Mouse (Mus musculus): ENCODE results near the gene Lama4. TPM values are rescaled to one million over a fixed set of nuclear protein-coding genes. Genes with fewer than 3 reads are reported as not detected.
A peak's percentile ranks its signal among the peaks of the same experiment; 100 is the strongest.

The Lama4 gene
- total RNA-seq, 1 experiment from 2014 or later = not detected

DNA sequence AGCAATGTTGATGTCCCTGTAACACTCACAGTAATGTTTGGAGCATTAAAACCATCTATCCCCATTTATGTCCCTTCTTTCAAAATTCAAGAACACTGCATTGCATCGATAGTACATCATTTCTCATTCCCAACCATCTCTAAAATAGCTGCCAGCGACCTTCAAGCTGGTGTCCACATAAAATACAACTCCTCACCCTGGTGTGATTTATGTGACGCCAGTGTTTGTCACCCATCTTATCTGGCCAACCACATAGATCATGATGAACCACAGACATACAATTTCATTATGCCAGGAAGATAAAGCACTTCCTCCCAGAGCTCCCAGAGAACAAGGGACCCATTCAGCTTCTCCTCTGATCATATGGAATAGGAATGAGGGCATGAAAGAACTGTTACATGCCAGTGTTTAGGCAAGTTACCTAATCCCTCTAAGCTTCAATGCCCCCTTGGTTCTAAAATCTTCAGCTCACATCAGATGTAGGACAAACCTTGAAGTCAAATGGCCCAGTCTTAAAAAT is 79.2 kb downstream of the Lama4 start:
- ATAC-seq (replicated peaks; ENCODE audit: low read depth, poor library complexity, severe bottlenecking) = no peak

DNA sequence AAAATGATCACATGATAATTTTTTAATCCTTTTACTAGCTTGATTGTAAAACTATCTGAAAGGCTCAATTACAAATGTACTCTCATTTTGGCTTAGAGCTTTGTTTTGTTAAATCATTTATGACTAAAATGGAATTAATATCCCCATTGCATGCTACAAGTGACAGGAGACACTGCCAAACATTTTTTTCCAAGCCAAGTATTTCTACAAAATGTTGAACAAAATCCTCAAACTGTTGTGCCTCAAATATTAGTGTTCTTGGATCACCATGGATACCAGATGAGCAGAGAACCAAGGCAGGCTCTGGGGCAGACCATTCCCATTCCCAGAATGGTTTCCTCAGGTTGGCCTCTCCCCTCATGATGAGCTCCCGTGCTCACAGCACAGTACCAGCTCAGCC is 79.8 kb downstream of the Lama4 start:
- no peak for ATAC-seq (replicated peaks; ENCODE audit: low read depth, poor library complexity, severe bottlenecking)

DNA sequence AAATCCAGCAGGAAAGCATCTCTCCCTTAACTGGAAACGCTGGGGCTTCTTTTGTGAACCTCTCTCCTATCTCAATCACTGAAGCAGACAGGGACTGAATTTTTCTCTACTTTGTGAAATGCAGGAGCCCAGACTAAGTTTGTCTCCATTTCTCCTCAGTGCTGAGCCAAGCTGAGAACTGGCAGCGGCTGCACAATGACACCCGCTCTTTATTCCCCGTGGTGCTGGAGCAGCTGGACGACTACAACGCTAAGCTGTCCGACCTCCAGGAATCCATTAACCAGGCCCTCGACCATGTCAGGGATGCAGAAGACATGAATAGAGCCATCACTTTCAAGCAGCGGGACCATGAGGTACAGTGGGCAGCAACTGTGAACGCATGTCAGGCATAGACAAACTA is 82.5 kb downstream of the Lama4 start:
- no peak for ATAC-seq (replicated peaks; ENCODE audit: low read depth, poor library complexity, severe bottlenecking)

DNA sequence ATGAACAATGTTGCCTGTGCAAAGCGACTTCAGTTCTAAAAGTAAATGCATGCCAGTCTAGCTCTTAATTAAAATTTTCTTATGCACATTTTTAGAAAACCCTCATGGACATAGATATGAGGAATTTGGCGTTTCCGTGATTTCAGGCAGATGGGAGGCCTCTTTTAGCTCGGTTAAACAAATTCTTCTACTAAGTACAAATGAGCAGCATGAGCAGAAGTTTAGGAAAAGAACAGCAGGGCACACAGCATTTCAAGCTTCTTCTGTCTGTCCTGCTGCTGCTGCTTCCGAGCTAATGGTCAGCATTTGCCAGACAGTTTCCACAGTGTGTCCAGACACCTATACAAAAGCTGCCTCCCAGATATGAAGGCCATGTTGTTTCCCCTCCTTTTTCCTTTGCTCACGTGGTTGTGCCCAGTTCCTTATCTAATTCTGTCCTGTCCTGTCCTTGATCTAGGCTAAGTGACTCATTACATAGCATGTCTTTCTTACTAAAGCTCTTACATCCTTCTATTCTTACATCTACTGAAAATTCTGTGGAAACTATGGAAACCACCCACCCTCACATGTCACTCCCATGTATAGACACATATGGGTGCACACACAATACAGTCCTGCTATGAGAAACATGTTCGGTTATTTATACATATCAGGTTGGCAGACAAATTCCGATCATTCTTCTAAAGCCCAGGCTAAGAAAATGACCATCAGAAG is 84.4 kb downstream of the Lama4 start:
- no peak for ATAC-seq (replicated peaks; ENCODE audit: low read depth, poor library complexity, severe bottlenecking)

DNA sequence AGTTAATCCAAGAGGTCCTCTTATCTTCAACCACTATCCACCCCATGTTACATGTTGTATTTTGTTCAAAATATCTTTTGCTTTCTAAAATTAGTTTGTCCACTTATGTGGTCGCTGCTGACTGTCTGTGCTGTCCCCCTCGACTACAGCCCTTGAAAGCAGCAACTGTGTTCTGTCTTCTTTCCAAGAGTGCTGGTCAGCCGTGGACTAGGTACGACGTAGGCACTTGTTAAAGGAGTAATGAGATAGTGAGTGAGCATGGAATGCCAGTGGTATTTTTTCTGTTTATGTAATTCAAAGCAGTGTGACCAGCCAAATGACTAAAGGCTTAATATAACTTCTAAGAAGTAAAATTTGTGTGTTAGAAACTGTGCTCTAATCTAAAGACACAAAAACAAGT is 90.7 kb downstream of the Lama4 start:
- no peak for ATAC-seq (replicated peaks; ENCODE audit: low read depth, poor library complexity, severe bottlenecking)

DNA sequence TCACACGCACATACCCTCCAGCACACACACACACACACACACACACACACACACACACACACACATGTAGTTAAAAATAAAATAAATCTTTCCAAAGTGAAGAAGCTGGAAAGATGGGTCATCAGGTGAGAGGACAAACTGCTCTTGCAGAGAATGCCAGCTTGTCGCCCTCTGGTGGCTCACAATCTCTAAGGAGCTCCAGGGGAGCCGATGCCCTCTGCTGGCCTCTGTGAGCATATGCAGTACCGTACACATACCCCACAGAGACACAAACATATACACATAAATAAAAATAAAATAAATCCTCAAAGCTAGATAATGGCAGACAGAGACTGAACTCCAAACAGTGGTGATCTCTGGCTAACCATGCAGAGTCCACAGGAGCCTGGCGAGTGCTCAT is 99.4 kb downstream of the Lama4 start:
- ATAC-seq (replicated peaks; ENCODE audit: low read depth, poor library complexity, severe bottlenecking) = peak; percentile 75

DNA sequence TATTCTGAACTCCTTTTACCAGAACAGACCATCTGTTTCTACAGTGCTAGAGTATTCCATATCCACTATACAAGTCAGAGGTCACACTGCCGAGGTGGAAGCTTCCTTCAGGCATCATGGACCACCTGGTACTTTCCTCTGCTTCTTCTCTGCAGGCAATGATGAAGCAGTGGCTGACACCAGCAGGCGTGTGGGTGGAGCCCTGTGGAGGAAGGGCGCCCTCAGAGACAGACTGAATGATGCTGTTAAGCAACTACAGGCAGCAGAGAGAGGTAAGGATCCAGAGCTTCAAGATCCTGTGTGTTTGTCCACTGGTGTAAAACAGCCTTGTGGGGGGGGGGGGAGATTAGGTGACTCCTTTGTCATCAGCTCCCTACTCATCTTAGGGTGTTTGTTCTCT is 100.1 kb downstream of the Lama4 start:
- no peak for ATAC-seq (replicated peaks; ENCODE audit: low read depth, poor library complexity, severe bottlenecking)

DNA sequence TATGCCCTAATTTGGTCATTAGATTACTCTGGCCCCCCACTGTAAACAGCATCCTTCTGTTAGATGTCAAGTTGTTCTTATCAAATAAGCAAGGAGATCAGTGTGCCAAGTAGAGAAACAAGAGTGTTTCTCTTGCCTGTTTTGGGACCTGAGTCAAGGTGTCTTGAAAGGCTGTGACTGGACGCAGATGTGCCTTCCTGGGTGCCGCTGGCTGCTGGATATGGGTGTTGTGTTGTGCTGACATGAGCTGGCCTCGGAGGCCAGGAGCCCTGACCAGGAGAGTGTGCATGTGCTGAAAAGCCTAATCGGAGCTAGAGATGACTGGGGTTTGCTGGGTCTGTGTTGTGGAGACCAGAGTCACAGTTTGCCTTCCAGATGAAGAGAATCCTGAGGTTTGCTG is 100.7 kb downstream of the Lama4 start:
- ATAC-seq (replicated peaks; ENCODE audit: low read depth, poor library complexity, severe bottlenecking) = no peak

DNA sequence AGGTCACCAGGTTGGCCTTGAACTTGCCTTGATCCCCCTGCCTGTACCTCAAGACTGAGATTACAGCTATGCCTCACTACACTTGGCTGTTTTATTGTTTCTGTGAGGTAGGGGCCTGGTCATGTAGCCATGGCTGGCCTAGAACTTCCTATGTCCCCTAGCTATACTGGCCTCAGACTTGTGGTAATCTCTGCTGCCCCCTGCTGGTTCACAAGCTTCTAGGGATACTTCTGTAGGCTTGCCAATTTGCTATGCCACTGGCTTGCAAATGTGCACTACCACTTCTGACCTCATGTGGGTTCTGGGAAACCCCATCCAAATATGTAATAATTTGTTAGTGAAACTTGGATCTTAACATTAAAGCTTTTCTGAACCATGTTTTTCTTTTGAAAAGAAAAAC is 101.6 kb downstream of the Lama4 start:
- ATAC-seq (replicated peaks; ENCODE audit: low read depth, poor library complexity, severe bottlenecking) = peak; percentile 99

DNA sequence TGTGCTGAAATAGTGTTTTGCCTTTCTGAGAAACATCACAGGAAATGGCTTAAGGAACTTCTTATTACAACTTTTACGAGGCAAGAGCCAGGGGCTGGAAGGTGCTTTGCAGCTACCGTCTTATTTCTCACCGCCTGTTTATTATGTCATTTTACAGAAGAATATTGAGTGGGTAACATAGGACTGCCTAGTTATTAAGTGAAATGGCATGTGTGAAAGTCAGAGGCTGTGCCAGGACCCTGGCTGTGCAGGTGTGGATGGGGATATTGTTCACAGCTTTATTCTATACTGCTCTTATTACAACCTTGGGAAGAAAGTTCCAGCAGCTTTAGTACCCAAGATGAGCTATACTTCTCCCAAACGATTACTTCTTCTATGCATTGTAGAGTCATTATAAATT is 106.7 kb downstream of the Lama4 start:
- ATAC-seq (replicated peaks; ENCODE audit: low read depth, poor library complexity, severe bottlenecking) = no peak

DNA sequence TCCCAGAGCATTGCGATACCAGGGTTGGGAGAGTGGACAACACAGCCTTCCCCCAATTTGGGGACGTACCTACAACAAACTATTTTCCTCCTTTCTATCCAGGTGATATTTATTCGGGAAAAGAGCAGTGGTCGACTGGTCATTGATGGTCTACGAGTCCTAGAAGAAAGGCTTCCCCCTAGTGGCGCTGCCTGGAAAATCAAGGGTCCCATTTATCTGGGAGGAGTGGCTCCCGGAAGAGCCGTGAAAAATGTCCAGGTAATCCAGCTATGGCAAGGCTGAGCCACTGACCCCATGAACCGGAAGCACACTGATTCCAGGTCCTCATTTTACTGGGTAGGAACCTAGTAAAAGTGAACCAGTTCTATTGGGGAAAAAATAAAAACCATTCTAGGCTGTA is 131.7 kb downstream of the Lama4 start:
- no peak for ATAC-seq (replicated peaks; ENCODE audit: low read depth, poor library complexity, severe bottlenecking)

DNA sequence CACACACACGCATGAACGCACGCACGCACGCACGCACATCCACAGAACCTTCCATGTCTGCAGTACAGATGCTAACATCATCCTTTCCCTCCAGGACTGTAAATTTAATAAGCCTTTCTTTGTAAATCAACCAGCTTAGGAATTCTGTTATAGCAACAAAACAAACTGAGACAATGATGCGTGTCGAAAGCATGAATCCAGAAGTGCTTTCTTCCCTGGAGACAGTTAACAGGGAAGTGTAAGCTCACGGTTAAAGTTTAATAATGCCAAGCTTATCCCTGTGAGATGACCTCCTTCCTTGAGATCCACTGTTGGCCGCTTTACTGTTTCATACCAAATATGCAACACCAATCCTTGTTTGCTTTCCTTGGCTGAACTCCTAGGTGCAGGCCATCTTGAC is 133.4 kb downstream of the Lama4 start:
- ATAC-seq (replicated peaks; ENCODE audit: low read depth, poor library complexity, severe bottlenecking) = no peak

DNA sequence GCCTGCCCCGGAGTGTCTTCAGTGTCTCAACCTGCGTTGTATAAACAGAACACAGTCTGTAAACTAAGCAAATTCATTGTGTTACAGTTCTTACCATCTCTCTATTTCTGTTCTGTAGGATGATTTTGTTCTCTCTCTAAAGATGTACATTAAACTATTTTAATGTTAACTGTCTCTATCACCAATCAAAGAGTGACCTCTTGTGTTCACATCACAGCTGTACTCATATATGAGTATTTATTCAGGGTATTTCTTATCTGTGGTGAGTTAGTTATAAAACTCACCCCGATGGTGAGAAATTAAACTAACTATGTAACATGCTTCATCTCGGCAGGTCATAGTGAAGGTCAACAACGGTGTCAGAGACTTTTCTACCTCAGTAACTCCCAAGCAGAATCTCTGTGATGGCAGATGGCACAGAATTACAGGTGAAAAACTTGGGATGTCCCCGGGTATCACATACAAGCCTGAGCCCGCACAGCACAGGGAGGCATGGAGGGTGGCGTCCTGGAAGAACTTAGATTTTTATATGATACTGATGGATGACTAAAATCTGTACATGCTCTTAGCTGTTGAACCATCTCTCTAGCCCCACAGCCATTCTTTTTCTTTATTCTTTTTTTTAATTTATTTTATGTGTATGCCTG is 139.6 kb downstream of the Lama4 start:
- ATAC-seq (replicated peaks; ENCODE audit: low read depth, poor library complexity, severe bottlenecking) = no peak

DNA sequence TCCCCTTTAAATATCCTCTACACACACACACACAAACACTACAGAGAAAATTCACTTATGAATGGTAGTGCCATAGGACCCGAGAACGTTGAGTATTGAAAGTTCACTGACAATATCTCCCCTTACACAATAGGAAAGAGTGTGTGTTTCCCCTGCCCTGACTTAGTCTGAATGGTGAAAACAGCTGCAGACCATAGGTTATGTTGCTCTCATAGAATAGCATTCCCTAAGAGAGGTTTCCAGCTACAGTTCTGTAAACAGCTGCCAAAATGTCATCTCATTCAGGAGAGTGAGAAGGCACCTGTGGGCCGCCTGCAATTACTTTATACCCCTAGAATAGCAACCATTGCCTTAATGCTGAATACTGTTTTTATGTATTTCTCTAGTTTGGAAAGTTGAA is 141.1 kb downstream of the Lama4 start:
- ATAC-seq (replicated peaks; ENCODE audit: low read depth, poor library complexity, severe bottlenecking) = no peak

DNA sequence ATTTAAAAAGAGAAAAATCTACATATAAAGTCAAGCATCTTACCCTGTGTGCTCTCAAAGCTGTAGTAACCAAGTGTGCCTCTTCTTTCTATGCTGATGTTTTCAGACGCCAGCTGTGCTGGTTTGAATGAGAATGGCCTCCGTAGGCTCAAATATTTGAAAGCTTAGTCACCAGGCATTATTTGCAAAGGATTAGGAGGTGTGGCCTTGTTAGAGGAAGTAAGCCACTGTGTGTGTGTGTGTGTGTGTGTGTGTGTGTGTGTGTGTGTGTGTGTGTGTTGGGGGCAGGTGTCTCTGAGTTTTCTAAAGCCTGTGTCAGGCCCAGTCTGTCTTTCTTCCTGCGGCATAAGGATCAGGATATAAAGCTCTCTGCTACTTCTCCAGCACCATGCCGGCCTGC is 141.6 kb downstream of the Lama4 start:
- ATAC-seq (replicated peaks; ENCODE audit: low read depth, poor library complexity, severe bottlenecking) = no peak

DNA sequence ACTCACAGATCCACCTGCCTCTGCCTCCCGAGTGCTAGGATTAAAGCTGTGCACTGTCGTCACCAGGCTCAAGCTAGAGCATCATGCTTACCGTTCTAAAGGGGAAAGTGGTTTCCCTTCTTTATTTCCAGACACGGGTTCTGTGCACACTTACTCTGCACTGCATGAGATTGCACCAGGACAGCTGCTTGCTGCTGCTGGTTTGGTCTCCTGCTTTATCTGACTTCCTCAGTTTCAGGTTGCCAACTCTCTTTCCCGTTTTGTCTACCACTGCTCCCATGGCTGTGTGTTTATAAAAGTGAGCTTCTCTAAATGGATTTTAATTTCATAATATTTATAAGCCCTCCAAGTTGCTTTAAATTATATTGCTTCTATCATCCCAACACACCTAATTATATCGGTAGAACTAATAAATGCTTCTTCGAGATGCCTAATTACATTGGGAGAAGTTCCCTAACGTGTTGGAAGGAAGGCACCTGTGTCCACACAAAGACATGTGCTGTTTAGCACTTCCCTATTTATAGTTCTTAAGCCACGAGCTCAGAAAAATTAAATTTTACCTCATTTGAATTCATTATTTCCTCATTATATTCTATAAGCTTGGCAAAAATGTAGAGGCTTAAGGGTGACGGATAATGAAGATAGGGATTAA is 143.6 kb downstream of the Lama4 start:
- peak; percentile 93 for ATAC-seq (replicated peaks; ENCODE audit: low read depth, poor library complexity, severe bottlenecking)

DNA sequence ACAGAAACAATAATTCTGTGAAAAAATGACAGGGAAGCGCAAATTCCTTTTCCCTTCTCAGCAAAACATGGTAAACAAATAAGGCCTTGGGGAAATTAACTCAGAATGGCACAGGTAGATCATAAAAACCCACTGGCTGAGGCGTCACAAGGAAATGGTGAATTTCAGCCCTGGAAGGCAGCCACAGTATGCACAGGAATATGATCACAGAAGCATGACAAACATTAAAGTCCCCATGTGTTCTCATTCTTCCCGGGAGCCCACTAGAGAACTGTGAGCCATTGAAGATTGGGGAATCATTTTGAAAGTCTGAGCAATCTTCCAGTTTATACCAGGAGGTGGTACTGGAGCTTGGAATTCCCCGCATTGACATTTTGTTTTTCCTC is 144.2 kb downstream of the Lama4 start:
- ATAC-seq (replicated peaks; ENCODE audit: low read depth, poor library complexity, severe bottlenecking) = no peak

DNA sequence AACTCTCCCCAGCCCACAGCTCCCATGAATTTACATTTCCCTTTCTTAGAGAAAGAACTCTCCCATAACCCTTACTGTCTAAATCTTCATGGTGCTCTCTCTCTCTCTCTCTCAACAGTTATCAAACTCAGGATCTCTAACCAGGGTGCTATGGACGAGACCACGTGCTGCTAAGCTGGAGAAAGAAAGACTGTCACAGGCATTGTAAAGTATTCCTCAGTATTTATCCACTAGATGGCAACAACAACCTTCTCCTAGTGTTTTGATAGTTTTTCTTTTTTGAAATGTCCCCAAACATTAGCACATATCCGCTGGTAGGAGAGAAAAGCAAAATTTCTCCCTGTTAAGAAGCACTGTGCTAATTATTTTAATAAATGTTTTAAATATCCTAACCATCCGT is 156.1 kb downstream of the Lama4 start:
- ATAC-seq (replicated peaks; ENCODE audit: low read depth, poor library complexity, severe bottlenecking) = 0 out of 2 replicates have a peak, but pooled peaks have one; percentile 60

DNA sequence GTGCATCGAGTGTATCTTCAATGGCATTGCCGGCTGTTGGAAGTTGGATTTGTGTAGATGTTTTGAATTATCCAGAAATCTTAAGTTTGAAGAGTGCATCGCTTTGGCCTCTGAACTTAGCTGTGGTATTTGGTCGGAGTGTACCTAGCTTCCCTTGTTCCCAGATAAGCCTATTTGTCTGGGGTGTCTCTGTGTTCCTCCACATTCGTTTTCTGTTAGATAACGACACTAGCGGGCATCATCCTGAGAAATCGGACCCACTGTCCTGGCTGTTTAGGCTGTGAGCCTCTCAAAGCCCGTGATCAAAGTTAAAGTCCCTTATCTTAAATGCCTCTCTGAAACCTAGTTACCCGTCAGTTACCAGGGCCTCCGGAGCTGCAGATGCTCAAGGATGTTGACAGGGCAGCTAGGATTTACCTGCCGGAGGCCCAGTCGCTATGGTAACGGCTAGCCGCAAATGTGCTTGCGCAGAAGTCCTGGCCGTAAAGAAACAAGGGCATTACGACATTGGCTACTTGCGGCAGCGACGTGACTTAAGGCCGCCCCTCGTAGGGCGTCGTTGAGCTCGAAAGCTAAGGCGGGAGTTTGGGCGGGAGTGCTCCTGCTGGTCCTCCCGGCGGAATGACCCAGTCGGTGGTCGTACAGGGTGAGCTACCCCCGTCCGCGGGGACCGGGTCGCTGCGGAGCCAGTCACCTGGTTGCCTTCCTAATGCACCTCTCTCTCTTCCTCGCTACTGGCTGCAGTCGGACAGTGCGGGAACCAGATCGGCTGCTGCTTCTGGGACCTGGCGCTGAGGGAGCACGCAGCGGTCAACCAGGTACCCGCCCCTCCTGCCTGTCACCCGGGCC is 168.4 kb downstream of the Lama4 start, which contains the start of the genes Fam229b and Tube1:
Gene Fam229b (minus strand): TSS at position 453 of the 849 bp plus-strand sequence.
Gene Tube1 (plus strand): TSS at position 515 of the 849 bp plus-strand sequence.
- ATAC-seq (replicated peaks; ENCODE audit: low read depth, poor library complexity, severe bottlenecking) = peak; percentile 98

DNA sequence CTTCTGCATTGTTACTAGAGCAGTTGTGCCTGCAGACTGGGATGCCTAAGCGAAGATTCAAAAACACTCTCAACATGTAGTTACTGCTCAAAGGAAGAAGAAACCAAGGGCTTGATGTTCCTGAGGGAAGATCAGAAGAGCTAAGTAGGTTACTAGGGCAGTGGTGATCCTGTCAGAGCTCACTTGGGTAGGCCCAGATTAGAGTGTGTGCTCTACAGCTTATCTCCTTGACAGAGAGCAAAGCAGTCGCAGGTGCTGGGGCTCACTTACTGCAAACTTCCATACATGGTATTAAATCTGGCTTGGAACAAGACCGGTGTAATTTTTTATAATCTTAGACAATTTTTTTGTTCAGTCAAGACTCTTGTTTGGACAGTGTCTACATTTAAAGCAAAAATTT is 172.5 kb downstream of the Lama4 start:
- no peak for ATAC-seq (replicated peaks; ENCODE audit: low read depth, poor library complexity, severe bottlenecking)

Measured in common myeloid progenitor, adult 5-6 weeks (primary cell).